Mouse (Mus musculus) ovary, adult 18-20 months (tissue): ENCODE measurements around the gene Sema4d.

Source experiments
- DNase-seq: peaks from one replicate; pipeline ENCODE4 v3.0.0; 2022; ENCODE audit warnings: low spot score, mixed read lengths

Sema4d gene

GRCm38 (mm10) chr13:51727364-51727763 is 66.2 kb downstream of the Sema4d start:
- no peak for DNase-seq

GRCm38 (mm10) chr13:51725926-51726574 is 67.5 kb downstream of the Sema4d start:
- no peak for DNase-seq

GRCm38 (mm10) chr13:51725446-51725845 is 68.1 kb downstream of the Sema4d start:
- DNase-seq, result no peak

DNA sequence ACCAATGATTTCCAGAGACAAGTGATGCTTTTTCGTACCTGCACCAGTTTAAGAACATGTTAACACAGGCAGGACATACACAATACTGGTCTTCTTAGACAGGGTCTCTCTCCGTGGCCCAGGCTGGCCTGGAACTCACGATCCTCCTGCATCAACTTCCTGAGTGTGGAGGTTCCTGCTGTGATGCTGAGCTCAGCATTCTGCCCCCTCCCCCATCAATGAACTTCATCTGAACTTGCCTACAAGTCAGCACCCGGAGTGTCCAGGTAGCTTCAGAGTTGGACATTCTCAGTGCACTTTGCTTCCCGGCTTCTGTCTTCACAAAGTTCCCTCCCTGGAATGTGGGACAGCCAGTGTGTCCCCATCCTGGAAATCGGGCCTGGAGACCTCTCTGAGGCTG is 69.0 kb downstream of the Sema4d start:
- no peak for DNase-seq

DNA sequence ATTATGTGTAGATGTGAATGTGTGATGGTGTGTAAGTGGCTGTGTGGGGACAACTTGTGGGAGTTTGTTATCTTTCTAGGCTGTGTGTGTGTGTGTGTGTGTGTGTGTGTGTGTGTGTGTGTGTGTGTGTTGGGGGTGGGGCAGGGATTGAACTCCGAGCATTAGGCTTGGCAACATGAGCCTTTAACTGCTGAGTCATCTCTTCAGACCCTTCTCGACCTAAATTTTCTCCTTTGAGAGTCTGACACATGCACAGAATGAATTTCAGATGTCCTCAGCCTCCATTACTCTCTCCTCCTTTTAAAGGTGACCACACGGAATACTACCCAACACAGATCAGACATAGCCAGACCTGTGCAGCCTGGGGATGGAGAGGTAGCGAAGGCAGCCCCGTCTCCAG is 70.4 kb downstream of the Sema4d start:
- DNase-seq, result no peak

- no peak for DNase-seq
Measured at GRCm38 (mm10) chr13:51720556-51720955, 73.0 kb downstream of the Sema4d start.

- DNase-seq, result peak; percentile 81
Measured at GRCm38 (mm10) chr13:51719256-51719655, 74.3 kb downstream of the Sema4d start.

DNA sequence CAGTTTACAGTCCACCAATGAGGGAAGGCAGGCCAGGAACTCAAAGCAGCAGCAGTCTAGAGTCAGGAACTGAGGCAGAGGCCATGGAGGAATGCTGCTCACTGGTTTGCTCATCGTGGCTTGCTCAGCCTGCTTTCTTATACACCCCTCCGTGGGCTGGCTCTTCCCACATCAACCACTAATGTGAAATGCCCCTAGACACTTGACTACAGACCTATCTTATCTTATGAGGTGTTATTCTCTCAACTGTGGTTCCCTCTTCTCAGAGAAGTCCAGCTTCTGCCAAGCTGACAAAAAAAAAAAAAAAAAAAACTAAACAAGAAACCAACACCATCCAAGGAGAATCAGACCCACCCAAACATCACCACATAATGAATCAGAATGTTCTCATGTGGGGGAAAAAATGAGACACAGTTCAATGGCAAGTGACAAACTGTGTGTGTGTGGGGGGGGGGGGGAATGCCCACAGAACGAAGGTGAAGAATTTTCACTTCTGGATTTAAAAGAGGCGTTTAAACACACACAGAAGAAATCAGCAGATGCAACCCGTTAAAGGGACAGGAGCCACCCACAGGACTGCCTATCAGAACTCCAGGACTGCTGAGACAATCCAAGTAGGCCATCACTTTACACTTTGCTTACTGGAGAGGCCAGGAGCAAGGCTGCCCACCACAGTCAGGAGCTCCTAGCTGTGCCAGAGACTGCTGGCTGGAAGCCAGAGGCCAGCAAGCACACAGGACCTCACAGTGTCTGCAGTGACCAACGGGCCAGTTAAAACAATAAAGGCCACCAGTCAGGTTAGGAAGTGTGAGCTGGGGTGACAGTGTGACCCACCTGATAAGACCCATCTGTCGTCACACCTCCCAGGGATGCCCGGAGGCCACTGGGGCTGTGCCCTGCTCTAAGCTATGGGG is 76.9 kb downstream of the Sema4d start:
- peak; percentile 52 for DNase-seq

DNA sequence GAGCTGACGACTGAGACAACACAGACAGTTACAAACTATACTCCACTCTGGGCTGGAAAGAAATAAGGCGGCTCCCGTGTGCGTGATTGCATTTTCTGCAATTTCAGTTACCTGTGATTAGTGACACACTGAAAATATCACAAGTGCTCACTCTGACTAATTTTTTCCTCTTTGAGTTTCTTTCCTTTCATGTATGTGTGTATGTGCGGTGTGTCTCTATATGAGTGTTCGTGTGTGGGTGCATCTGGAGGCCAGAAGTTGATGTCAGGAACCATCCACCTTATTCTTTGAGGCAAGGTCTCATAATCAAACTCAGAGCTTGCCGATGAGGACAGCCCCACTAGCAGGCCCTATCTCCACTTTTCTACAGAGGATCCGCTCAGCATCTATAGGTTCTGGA is 81.5 kb downstream of the Sema4d start:
- no peak for DNase-seq

GRCm38 (mm10) chr13:51710738-51711137 is 82.8 kb downstream of the Sema4d start:
- no peak for DNase-seq

DNA sequence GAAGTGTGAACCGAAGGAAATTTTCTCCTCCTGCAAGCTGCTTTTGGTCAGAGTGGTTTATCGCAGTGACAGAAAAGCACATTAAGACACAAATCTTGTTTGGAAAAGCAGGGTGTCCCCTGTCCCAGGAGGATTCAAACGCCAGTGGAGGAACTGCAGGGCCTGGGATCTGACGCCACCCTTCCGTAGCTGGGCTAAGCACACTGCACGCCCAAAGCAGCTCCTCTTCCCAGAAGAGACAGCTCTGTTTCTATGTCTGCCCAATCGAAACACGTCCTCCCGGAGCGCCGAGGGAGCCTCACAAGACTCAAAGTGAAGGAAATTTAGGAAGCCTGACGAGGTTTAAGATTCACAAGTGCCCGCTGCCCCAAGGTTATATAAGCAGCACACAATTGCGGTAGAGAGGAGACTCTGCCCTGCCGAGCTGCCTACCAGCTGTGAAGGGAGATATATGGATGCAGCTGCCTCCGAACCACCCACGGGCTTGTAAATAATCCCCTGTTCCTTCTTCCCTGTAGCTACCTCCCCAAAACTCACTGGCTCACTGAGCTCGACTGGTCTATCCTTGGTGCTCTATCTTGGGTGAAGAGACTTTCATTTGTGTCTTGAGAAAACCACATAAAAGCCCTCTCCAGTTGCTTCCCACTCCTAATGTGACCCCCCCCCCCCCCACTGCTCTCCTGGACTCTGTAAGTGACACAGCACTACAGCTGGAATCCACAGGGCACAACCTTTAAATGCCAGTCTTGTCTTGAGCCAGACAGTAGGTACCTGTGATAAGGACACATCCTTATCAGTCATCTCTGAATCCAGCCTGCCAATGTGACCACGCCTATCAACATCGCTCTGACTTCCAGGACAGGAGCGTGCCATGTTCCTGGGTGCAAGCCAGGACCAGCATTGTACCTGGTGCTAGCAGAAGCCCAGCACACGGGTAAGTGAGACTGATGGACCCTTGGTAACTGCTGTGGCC is 87.4 kb downstream of the Sema4d start:
- DNase-seq, result no peak

DNA sequence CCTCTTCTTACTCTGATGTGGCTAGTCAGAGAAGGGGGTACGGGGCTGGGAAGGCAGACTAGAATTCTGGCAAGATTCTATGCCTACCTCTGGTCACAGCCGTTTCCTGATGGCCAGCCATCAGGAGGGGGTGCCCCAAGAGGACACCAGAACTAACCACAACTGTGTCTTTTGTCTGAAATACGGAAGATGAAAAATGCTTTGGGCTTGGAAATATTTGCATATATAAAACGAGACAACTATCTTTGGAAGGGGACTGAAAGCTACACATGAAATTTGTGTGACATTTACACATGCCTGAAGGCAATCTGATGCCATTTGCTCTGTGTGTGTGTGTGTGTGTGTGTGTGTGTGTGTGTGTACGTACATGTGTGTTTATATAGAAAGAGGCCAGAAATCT is 89.7 kb downstream of the Sema4d start:
- no peak for DNase-seq

GRCm38 (mm10) chr13:51698318-51698717 is 95.2 kb downstream of the Sema4d start:
- no peak for DNase-seq

- DNase-seq, result no peak
Measured at GRCm38 (mm10) chr13:51697897-51698296, 95.7 kb downstream of the Sema4d start.

- DNase-seq, result no peak
Measured at GRCm38 (mm10) chr13:51697455-51697854, 96.1 kb downstream of the Sema4d start.

GRCm38 (mm10) chr13:51696481-51696880 is 97.1 kb downstream of the Sema4d start:
- DNase-seq, result no peak

DNA sequence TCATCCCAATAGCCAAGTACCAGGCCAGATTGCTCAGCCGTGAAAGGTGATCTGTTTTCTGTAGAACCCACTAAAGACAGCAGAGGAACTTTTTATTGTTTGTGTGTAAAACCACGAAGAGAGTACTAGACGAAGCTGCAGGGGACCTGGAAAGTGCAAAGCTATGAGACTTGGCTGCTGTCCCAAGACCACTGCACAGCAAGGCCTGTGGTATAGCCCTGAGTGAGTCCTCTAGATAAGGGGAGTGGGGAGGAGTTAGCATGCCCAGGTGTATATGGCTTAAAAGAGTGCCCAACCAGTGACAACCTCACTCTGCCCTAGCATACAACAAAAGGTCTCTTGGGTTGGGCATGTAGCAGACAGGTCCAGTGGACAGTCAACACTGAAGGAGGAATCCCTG is 104.9 kb downstream of the Sema4d start:
- DNase-seq, result no peak

GRCm38 (mm10) chr13:51686966-51687365 is 106.6 kb downstream of the Sema4d start:
- no peak for DNase-seq

GRCm38 (mm10) chr13:51685290-51685966 is 108.1 kb downstream of the Sema4d start:
- DNase-seq, result no peak

DNA sequence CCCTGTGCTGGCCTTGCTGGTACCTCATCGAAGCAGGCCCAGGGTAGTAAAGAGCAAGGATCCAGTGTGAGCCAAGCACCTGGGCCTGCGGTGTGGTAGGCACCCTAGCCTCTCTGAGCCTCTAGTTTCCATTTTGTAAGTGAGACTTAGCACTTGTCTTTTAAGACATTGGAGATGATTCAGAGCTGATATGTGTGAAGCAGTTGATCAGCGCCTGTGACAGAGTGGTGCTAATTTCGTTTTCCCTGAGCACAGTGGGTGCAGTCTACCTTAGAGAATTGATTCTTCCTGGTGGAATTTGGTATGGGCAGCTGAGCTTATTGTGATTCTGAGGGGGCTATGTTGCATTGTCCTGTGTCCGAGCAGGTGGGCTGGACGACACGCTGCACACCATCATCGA is 111.9 kb downstream of the Sema4d start:
- no peak for DNase-seq

GRCm38 (mm10) chr13:51681076-51681475 is 112.5 kb downstream of the Sema4d start:
- DNase-seq, result no peak

DNA sequence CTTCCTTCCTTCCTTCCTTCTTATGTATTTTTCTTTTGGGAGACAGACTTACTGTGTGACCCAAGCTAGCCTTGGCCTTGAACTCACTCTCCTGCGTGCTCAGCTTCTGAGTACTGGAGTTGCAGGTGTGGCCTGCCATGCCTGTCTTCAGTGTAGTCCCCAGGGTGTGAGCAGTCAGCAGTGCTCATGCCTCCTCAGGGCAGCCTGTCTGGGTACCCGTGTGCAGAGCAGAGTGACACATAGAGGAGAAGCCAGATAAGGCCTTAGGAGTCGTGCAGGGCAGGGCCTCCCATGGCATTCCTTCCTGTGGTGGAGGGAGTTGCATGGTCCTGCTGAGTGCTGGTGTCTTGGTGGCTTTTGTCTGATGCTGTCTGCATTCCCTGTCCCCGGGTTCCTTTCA is 114.2 kb downstream of the Sema4d start:
- DNase-seq, result no peak
